Mouse (Mus musculus) embryo, embryonic 9.5 days (tissue): ENCODE measurements around the gene Cebpzos.

Experiments used
- DNase-seq: peaks from one replicate; pipeline ENCODE4 v3.0.0-alpha.2; 2017; ENCODE audit errors: extremely low spot score

Gene Cebpzos

GRCm38 (mm10) chr17:78938927-78939326, 22.6 kb downstream of the Cebpzos start:
- no peak for DNase-seq

GRCm38 (mm10) chr17:78942579-78942978, 26.3 kb downstream of the Cebpzos start:
- DNase-seq, result no peak

GRCm38 (mm10) chr17:78951225-78951624, 34.9 kb downstream of the Cebpzos start:
- no peak for DNase-seq

- DNase-seq, result no peak
Observed at GRCm38 (mm10) chr17:78952070-78952469, 35.8 kb downstream of the Cebpzos start.

GRCm38 (mm10) chr17:78953240-78953639, 36.9 kb downstream of the Cebpzos start:
- no peak for DNase-seq

GRCm38 (mm10) chr17:78959473-78959872, 43.2 kb downstream of the Cebpzos start:
- no peak for DNase-seq

- no peak for DNase-seq
Observed at GRCm38 (mm10) chr17:78964387-78964786, 48.1 kb downstream of the Cebpzos start.

- no peak for DNase-seq
Observed at GRCm38 (mm10) chr17:78966092-78966883, 50.0 kb downstream of the Cebpzos start.

- DNase-seq, result no peak
Observed at GRCm38 (mm10) chr17:78968500-78968899, 52.2 kb downstream of the Cebpzos start.
